Mouse (Mus musculus) neural tube, embryonic 15.5 days (tissue): Measurements from ENCODE around the gene Ilkap. TPM values are rescaled to one million over a fixed set of nuclear protein-coding genes. Genes with fewer than 3 reads are reported as not detected.

ENCODE experiments used
- ATAC-seq: fragments of 200-750 bp; cut with Nextera tagmentation; 2 replicates; pipeline ENCODE4 v1.8.0; 2017; ENCODE audit warnings: mild to moderate bottlenecking, moderate TSS enrichment, moderate library complexity; ENCODE audit not compliant: low FRiP score
- H3K27ac ChIP-seq: fragments of 300-500 bp; sonication (generic); replicated peaks from 2 replicates; pipeline ENCODE4 v1.5.1; 2015; ENCODE audit warnings: mild to moderate bottlenecking, inconsistent platforms
- H3K27me3 ChIP-seq: fragments of 300-500 bp; sonication (generic); replicated peaks from 2 replicates; pipeline ENCODE4 v1.6.1; 2015; ENCODE audit warnings: inconsistent platforms
- H3K36me3 ChIP-seq: fragments of 300-500 bp; sonication (generic); 2 replicates; pipeline ENCODE4 v1.6.1; 2015; ENCODE audit warnings: inconsistent platforms
- H3K4me1 ChIP-seq: fragments of 300-500 bp; sonication (generic); 2 replicates; pipeline ENCODE4 v1.6.1; 2015; ENCODE audit warnings: inconsistent platforms
- H3K4me2 ChIP-seq: fragments of 300-500 bp; sonication (generic); 2 replicates; pipeline ENCODE4 v1.6.1; 2015; ENCODE audit warnings: inconsistent platforms, mild to moderate bottlenecking, moderate library complexity
- H3K4me3 ChIP-seq: fragments of 300-500 bp; sonication (generic); replicated peaks from 2 replicates; pipeline ENCODE4 v1.5.1; 2015; ENCODE audit warnings: mild to moderate bottlenecking, inconsistent platforms
- H3K9ac ChIP-seq: fragments of 300-500 bp; sonication (generic); replicated peaks from 2 replicates; pipeline ENCODE4 v1.6.1; 2015; ENCODE audit warnings: mild to moderate bottlenecking, inconsistent platforms
- H3K9me3 ChIP-seq: fragments of 300-500 bp; sonication (generic); replicated peaks from 2 replicates; pipeline ENCODE4 v1.6.1; 2016; ENCODE audit warnings: inconsistent platforms
- WGBS: fragments of 180-500 bp; shearing (Covaris S2); methylation state at CpG from one replicate; pipeline ENCODE4 v1.1.7; 2015; ENCODE audit warnings: mixed read lengths; 5-methylcytosine and 5-hydroxymethylcytosine counted together
- polyA plus RNA-seq: library from polyadenylated mRNA; unstranded; fragments of >200 nt; fragmentation: Nextera tagmentation; extraction: Ambion mirVana; gene quantifications from 2 replicates; pipeline ENCODE4 v1.2.1, GENCODE M21; 2015

The Ilkap gene
- polyA plus RNA-seq, 1 experiment from 2014 or later = 144 TPM

- WGBS = 0% methylated on average over 14 of the region's 14 CpGs
- Histone ChIP-seq H3K4me3 (peak overlapping the region; percentile 87), H3K36me3 (peaks cover 19% of the 10 kb centered on the region), H3K9ac (peak overlapping the region; percentile 61), H3K9me3 (no peaks in the 10 kb centered on the region), H3K27me3 (no peaks in the 10 kb centered on the region), H3K27ac (peak overlapping the region; percentile 93), H3K4me2 (peak overlapping the region; percentile 98), H3K4me1 (peaks cover 40% of the 10 kb centered on the region)
- ATAC-seq = no peak; the same call in 1 of the 2 replicates
Measured at GRCm38 (mm10) chr1:91413536-91413897, 14.9 kb upstream of the Ilkap start.

- Histone ChIP-seq H3K4me2 (peak overlapping the region; percentile 98), H3K27me3 (no peaks in the 10 kb centered on the region), H3K9ac (peak overlapping the region; percentile 82), H3K27ac (peak overlapping the region; percentile 93), H3K9me3 (no peaks in the 10 kb centered on the region), H3K4me3 (peak overlapping the region; percentile 87), H3K4me1 (peaks cover 40% of the 10 kb centered on the region), H3K36me3 (peaks cover 16% of the 10 kb centered on the region)
- under 1% methylated on average over 34 of the region's 34 CpGs for WGBS
- ATAC-seq = peak; percentile 94
Measured at GRCm38 (mm10) chr1:91413030-91413506, 14.5 kb upstream of the Ilkap start.

DNA sequence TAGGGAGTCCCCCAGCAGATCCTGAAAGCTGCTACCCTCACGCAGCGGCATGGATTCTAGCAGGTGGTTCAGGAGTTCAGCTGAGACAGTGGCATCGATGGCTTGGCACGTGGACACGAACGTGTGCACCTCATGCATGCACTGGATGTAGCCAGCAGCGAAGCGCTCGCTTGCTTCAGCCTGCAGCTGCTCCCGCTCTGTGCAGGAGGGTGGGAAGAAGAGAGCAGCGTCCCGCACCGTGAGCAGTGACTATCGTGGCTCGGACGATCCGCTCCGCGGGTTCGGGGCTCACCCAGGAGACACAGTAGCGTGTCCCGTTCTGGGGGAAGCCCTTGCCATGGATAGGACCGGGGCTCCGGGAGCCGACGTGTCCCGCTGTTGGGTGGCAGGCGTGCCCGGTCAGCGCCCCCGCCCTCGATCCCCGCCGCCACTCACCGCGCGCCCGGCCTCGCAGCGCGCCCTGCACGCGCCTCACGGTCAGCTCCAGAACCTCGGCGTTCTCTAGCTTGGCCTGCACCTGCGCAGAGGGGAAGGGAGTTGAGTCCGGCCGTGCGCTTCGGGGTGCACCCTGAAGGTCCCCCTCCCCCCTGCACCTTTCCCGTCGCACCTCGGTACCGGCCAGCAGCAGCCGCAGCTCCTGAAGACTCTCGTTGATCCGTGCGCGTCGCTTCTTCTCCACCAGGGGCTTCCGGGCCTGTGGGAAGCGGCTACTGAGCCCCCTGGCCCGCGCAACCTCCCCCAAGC is 13.8 kb upstream of the Ilkap start:
- Histone ChIP-seq H3K4me2 (peak overlapping the region; percentile 98), H3K4me3 (peak overlapping the region; percentile 87), H3K36me3 (peaks cover 11% of the 10 kb centered on the region), H3K27ac (peak overlapping the region; percentile 93), H3K4me1 (peaks cover 40% of the 10 kb centered on the region), H3K9me3 (no peaks in the 10 kb centered on the region), H3K27me3 (no peaks in the 10 kb centered on the region), H3K9ac (peak overlapping the region; percentile 82)
- 2% methylated on average over 65 of the region's 65 CpGs for WGBS
- peak; percentile 62 for ATAC-seq

DNA sequence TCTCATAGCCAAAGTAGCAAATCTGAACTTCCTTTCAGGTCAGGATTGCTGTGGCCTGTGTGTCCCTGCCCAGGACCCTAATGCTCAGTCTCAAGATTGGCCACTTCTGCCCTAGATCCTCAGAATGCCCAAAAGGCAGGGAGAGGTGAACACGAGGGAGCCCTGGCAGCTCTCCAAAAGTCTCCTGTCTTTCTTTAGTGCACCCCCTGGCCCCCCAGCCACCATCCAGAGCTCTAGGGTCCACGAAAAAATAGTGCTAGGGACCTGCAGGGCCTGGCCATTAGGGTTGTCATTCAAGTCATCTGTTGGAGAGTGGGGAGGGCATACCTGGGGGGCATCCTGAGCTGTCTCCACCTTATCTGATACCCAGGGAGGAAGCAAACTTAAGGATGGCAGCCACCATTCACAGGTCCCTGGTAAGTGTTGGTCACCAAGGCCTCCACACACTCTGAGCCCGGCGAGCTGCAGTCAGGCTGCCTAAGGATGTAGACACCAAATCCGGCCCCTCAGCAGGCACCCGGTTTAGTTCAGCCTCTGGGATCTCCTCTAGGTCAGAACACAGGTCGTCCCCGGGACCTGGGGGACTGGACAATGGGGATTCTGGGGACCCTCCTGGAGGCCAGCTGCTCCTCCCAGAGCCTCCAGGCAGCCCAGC is 13.1 kb upstream of the Ilkap start:
- peak overlapping the region; percentile 93; the same call in 1 of the 2 replicates for H3K27ac ChIP-seq
- peak overlapping the region; percentile 98 for H3K4me2 ChIP-seq
- H3K4me1 ChIP-seq = peaks cover 40% of the 10 kb centered on the region
- H3K9ac ChIP-seq = peak overlapping the region; percentile 82
- H3K27me3 ChIP-seq = no peaks in the 10 kb centered on the region
- peaks cover 4% of the 10 kb centered on the region for H3K36me3 ChIP-seq
- ATAC-seq = no peak
- no peaks in the 10 kb centered on the region for H3K9me3 ChIP-seq
- WGBS = 57% methylated on average over 8 of the region's 8 CpGs
- peak overlapping the region; percentile 87 for H3K4me3 ChIP-seq

GRCm38 (mm10) chr1:91407819-91408218 is 9.2 kb upstream of the Ilkap start:
- Histone ChIP-seq H3K36me3 (no peaks in the 10 kb centered on the region), H3K4me3 (no peak overlapping the region), H3K4me2 (no peak overlapping the region), H3K27ac (no peak overlapping the region), H3K4me1 (peaks cover 18% of the 10 kb centered on the region), H3K27me3 (no peaks in the 10 kb centered on the region), H3K9me3 (no peaks in the 10 kb centered on the region), H3K9ac (no peak overlapping the region)
- WGBS = 85% methylated on average over 4 of the region's 4 CpGs
- ATAC-seq = no peak

DNA sequence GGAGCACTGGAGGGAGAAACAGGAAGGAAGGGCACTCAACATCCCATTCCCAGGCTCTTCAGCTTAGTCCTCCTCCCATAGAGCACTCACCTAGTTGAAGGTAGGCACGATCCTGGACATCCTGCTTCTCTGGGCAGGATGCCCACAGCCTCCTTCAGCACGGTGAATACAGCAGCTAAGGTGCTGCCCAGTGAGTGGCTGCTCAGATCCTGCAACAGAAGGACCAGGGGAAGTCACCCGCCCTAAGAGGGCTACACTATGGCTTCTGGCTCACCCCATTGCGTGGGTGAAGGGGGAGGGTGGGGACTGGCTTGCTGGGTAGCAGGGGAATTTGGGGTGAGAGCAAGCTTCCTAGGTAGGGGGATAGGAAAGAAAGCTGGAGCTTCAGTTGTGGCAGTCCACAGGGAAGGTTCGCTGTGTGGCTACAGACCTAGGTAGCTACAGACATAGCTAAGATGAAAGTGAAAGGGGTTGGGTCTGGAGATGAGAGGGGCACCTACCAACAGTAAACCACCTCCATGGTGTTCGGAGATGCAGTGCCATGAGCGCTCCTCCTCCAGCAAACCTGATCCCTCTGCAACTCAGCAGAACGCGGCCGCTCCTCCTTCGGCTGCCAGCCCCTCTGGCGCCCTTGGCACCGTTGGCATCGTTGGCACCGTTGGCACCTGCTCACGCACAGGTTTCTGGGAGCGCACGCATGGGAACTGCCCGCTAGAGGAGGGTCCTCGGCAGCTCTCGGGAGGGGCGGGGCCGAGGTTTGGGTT is 7.0 kb upstream of the Ilkap start:
- Histone ChIP-seq H3K9me3 (no peaks in the 10 kb centered on the region), H3K9ac (no peak overlapping the region), H3K4me3 (no peak overlapping the region), H3K27me3 (no peaks in the 10 kb centered on the region), H3K4me1 (no peaks in the 10 kb centered on the region), H3K36me3 (no peaks in the 10 kb centered on the region), H3K4me2 (no peak overlapping the region), H3K27ac (no peak overlapping the region)
- ATAC-seq = no peak
- WGBS = 58% methylated on average over 23 of the region's 23 CpGs

DNA sequence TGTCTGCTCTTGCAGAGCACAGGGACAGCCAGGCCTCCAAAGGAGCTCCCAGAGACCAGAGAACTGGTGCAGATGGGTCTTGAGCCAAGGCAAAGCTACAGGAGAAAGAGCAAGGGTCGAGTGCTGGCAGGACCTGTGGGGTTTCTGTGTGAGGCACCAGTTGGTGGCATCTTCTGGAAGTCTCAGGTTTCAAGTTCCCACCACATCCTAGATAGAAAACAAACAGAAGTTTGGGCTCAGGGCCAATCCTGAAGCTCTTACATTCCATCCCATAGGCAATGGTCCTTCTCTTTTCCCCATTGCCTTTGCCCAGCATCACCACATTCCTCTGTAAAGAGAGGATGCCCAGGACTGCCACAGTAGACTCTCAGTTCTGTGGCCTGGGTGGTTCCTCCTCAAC is 6.4 kb upstream of the Ilkap start:
- H3K4me2 ChIP-seq = no peak overlapping the region
- no peaks in the 10 kb centered on the region for H3K27me3 ChIP-seq
- no peaks in the 10 kb centered on the region for H3K9me3 ChIP-seq
- H3K9ac ChIP-seq = no peak overlapping the region
- WGBS = 37% methylated on average over 1 of the region's 1 CpGs
- H3K36me3 ChIP-seq = no peaks in the 10 kb centered on the region
- no peak for ATAC-seq
- no peak overlapping the region for H3K4me3 ChIP-seq
- no peak overlapping the region for H3K27ac ChIP-seq
- no peaks in the 10 kb centered on the region for H3K4me1 ChIP-seq

GRCm38 (mm10) chr1:91397927-91398259 is 722 bp downstream of the Ilkap start:
- Histone ChIP-seq H3K9ac (peak overlapping the region; percentile 85), H3K4me3 (peak overlapping the region; percentile 92), H3K9me3 (no peaks in the 10 kb centered on the region), H3K27ac (peak overlapping the region; percentile 93), H3K36me3 (0 out of 2 replicates have a peak, but pooled peaks cover 11% of the 10 kb centered on the region), H3K4me2 (peak overlapping the region; percentile 87), H3K27me3 (no peaks in the 10 kb centered on the region), H3K4me1 (peaks cover 38% of the 10 kb centered on the region)
- under 1% methylated on average over 12 of the region's 12 CpGs for WGBS
- no peak; the same call in 1 of the 2 replicates for ATAC-seq

- Histone ChIP-seq H3K4me2 (no peak overlapping the region), H3K36me3 (peaks cover 64% of the 10 kb centered on the region), H3K4me1 (peaks cover 11% of the 10 kb centered on the region; the same call in 1 of the 2 replicates), H3K27me3 (no peaks in the 10 kb centered on the region), H3K9me3 (no peaks in the 10 kb centered on the region), H3K9ac (no peak overlapping the region), H3K4me3 (no peak overlapping the region), H3K27ac (no peak overlapping the region)
- ATAC-seq = no peak
- 94% methylated on average over 5 of the region's 5 CpGs for WGBS
Measured at GRCm38 (mm10) chr1:91390369-91390768, 8.2 kb downstream of the Ilkap start.

DNA sequence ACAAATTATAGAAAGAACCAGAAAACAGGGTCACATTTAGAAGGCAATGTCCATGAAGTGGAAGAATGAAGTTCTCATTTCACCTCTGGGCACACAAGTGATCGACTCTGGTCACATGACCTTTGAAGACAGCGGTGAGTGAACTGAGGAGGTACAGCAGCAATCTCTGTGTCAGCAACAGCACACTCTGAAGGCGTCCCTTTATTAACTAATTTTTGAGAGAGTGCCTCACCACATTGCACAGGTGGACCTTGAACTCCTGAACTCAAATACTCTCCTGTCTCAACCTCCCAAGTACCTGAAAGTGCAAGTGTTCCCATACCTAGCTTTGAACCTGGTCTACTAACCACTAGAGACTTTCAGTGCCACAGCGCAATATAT is 17.5 kb downstream of the Ilkap start:
- Histone ChIP-seq H3K27ac (no peak overlapping the region), H3K4me1 (no peaks in the 10 kb centered on the region), H3K4me2 (no peak overlapping the region), H3K36me3 (peaks cover 91% of the 10 kb centered on the region), H3K9me3 (no peaks in the 10 kb centered on the region), H3K4me3 (no peak overlapping the region), H3K9ac (no peak overlapping the region), H3K27me3 (no peaks in the 10 kb centered on the region)
- 94% methylated on average over 4 of the region's 4 CpGs for WGBS
- no peak for ATAC-seq

DNA sequence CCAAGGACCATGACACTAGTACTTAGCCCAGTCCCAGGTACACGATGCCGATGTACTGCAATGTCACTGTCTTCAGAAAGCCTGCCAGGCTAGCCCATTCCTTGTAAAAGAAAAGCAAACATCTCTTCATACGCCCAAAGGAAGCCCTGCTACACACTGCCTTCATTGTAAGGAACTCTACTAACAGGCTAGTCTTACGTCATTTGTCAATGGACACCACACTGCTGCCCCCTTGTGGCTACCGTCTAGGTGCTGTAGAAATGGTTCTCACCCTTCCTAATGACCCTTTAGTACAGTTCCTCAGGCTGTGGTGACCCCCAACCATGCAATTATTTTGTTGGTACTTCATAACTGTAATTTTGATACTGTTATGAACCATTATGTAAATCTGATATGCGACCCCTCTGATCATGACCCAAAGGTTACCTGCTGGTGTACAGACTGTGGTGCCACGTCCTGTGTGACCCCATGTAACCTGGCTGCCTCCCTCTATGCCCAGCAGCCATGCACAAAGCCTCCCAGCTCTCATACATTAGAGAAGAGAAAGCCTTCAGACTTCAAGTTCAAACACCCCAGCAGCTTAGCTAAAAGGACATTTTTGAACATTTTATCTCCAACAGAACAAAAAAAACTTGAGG is 18.0 kb downstream of the Ilkap start:
- H3K4me3 ChIP-seq = no peak overlapping the region
- no peak overlapping the region for H3K4me2 ChIP-seq
- no peak for ATAC-seq
- H3K9ac ChIP-seq = no peak overlapping the region
- peaks cover 93% of the 10 kb centered on the region for H3K36me3 ChIP-seq
- no peaks in the 10 kb centered on the region for H3K9me3 ChIP-seq
- no peaks in the 10 kb centered on the region for H3K4me1 ChIP-seq
- H3K27me3 ChIP-seq = no peaks in the 10 kb centered on the region
- no peak overlapping the region for H3K27ac ChIP-seq
- WGBS = 68% methylated on average over 7 of the region's 7 CpGs
